Mouse (Mus musculus) bone marrow, adult 2 months (tissue): ENCODE data around the gene Myo1b.

ENCODE experiments used
- CTCF ChIP-seq: fragments of 200-500 bp; IDR thresholded peaks from 2 replicates; pipeline ENCODE4 v1.5.1; 2011; ENCODE audit warnings: low read length, control low read depth; ENCODE audit not compliant: control insufficient read depth, insufficient read depth
- POLR2A ChIP-seq: fragments of 200-500 bp; IDR thresholded peaks from 2 replicates; pipeline ENCODE4 v1.6.1; 2011; ENCODE audit warnings: low read depth, mild to moderate bottlenecking, control low read depth, low read length, borderline replicate concordance; ENCODE audit not compliant: control insufficient read depth

DNA sequence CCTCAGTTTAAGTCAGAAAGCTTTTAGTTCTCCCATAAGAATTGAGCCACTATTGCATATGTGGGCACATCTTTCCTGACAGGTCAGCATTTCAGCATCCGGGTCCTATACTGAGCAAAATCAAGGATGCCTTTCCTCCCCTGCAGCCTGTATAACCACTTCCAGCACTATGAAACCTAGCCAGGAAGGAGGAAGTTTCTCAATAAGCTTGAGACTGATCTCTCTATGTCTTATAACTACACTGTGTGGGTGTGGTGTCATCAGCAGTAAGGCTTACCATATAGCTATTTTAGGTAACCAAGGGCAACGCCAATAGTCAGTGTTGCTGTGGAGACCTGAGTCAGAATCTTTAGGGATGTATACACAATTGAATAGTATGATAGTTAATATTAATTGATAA lies 48.8 kb upstream of the Myo1b start:
- TF ChIP-seq POLR2A (no peak), CTCF (no peak)
